Mouse (Mus musculus) hindbrain, postnatal 0 days (tissue): ENCODE results near the gene Smap1. TPM values are rescaled to one million over a fixed set of nuclear protein-coding genes. Genes with fewer than 3 reads are reported as not detected.
"Not testable (repeated sequence)": the region's sequence is repeated elsewhere in the genome, so short reads cannot be mapped to it uniquely, and the experiment has no call there.

Experiments
- ATAC-seq: fragments of 200-750 bp; cut with Nextera tagmentation; 2 replicates; pipeline ENCODE4 v1.8.0; 2017; ENCODE audit warnings: mild to moderate bottlenecking, moderate TSS enrichment, moderate library complexity
- DNase-seq: peaks from one replicate; pipeline ENCODE4 v3.0.0-alpha.2; 2015; ENCODE audit warnings: low spot score
- H3K27ac ChIP-seq: fragments of 300-500 bp; sonication (generic); 2 replicates; pipeline ENCODE4 v1.5.1; 2014; ENCODE audit warnings: mild to moderate bottlenecking
- H3K27me3 ChIP-seq: fragments of 300-500 bp; sonication (generic); 2 replicates; pipeline ENCODE4 v1.6.1; 2014; ENCODE audit warnings: low read length, mixed read lengths; ENCODE audit not compliant: insufficient read depth
- H3K36me3 ChIP-seq: fragments of 300-500 bp; sonication (generic); 2 replicates; pipeline ENCODE4 v1.6.1; 2014; ENCODE audit warnings: low read length, mixed read lengths; ENCODE audit not compliant: insufficient read depth
- H3K4me1 ChIP-seq: fragments of 300-500 bp; sonication (generic); 2 replicates; pipeline ENCODE4 v1.6.1; 2014; ENCODE audit warnings: antibody characterized with exemption, low read length, mixed read lengths; ENCODE audit not compliant: insufficient read depth
- H3K4me2 ChIP-seq: fragments of 300-500 bp; sonication (generic); 2 replicates; pipeline ENCODE4 v1.6.1; 2014; ENCODE audit warnings: low read depth, mild to moderate bottlenecking, low read length, moderate library complexity, mixed read lengths
- H3K4me3 ChIP-seq: fragments of 300-500 bp; sonication (generic); 2 replicates; pipeline ENCODE4 v1.5.1; 2014; ENCODE audit warnings: low read length
- H3K9ac ChIP-seq: fragments of 300-500 bp; sonication (generic); replicated peaks from 2 replicates; pipeline ENCODE4 v1.6.1; 2014; ENCODE audit warnings: mild to moderate bottlenecking, low read length, moderate library complexity, mixed read lengths
- H3K9me3 ChIP-seq: fragments of 300-500 bp; sonication (generic); 2 replicates; pipeline ENCODE4 v1.6.1; 2016; ENCODE audit warnings: low read length, mixed read lengths
- CTCF ChIP-seq: IDR thresholded peaks from 2 replicates; pipeline ENCODE4 v1.5.1; 2016; ENCODE audit warnings: antibody characterized with exemption, control low read depth, low read depth
- WGBS: fragments of 180-500 bp; shearing (Covaris S2); extraction: QIAGEN DNeasy Blood & Tissue Kit; methylation state at CpG from one replicate; pipeline ENCODE4 v1.1.7; 2014; 5-methylcytosine and 5-hydroxymethylcytosine counted together
- polyA plus RNA-seq: library from polyadenylated mRNA; unstranded; fragments of >200 nt; fragmentation: Nextera tagmentation; extraction: Ambion mirVana; gene quantifications from 2 replicates; pipeline ENCODE4 v1.2.1, GENCODE M21; 2015
- total RNA-seq: library from RNA; depleted of rRNA; stranded (reverse); fragments of >200 nt; gene quantifications from 2 replicates; pipeline ENCODE4 v1.2.3, GENCODE M21; 2014; rRNA removed

Smap1 gene
- 74.0 and 74.3 TPM in 2 replicates for total RNA-seq
- 147 and 148 TPM in 2 replicates for polyA plus RNA-seq

- peak within 1 kb of the TSS; percentile 81 for H3K4me2 ChIP-seq
- no peaks in the 10 kb centered on the region for H3K9me3 ChIP-seq
- peak; percentile 96 for DNase-seq
- peak within 1 kb of the TSS; percentile 92 for H3K9ac ChIP-seq
- H3K4me3 ChIP-seq, result peak within 1 kb of the TSS; percentile 97
- 2% methylated on average over 100 of the region's 113 CpGs for WGBS
- peak; percentile 95 for ATAC-seq
- peak within 1 kb of the TSS; percentile 93 for H3K27ac ChIP-seq
- TF ChIP-seq CTCF, result no peak
- H3K4me1 ChIP-seq, result peaks cover 9% of the 10 kb centered on the region
- H3K27me3 ChIP-seq, result no peaks in the 10 kb centered on the region
- no peaks in the 10 kb centered on the region for H3K36me3 ChIP-seq
Observed at GRCm38 (mm10) chr1:23921711-23922529, at the start of gene Smap1. Gene Smap1 (minus strand): TSS chr1:23922317.

GRCm38 (mm10) chr1:23971159-23971558, 49.0 kb upstream of the Smap1 start:
- not testable (repeated sequence) for H3K9me3 ChIP-seq, H3K4me3 ChIP-seq, H3K27ac ChIP-seq, ATAC-seq, H3K4me1 ChIP-seq, H3K4me2 ChIP-seq, H3K27me3 ChIP-seq, H3K36me3 ChIP-seq, H3K9ac ChIP-seq, DNase-seq
- 81% methylated on average over 3 of the region's 4 CpGs for WGBS

- H3K27ac ChIP-seq, result no peak overlapping the region
- DNase-seq (no peak), ATAC-seq (no peak)
- H3K4me2 ChIP-seq, result no peak overlapping the region
- no peaks in the 10 kb centered on the region for H3K4me1 ChIP-seq
- TF ChIP-seq CTCF, result no peak
- H3K27me3 ChIP-seq, result no peaks in the 10 kb centered on the region
- no peak overlapping the region for H3K9ac ChIP-seq
- WGBS, result 86% methylated on average over 9 of the region's 9 CpGs
- H3K36me3 ChIP-seq, result no peaks in the 10 kb centered on the region
- no peak overlapping the region for H3K4me3 ChIP-seq
- H3K9me3 ChIP-seq, result no peaks in the 10 kb centered on the region
Observed at GRCm38 (mm10) chr1:23968027-23968725, 46.1 kb upstream of the Smap1 start.

- H3K27me3 ChIP-seq, result no peaks in the 10 kb centered on the region
- no peaks in the 10 kb centered on the region for H3K9me3 ChIP-seq
- DNase-seq (no peak), ATAC-seq (no peak)
- WGBS, result 92% methylated on average over 1 of the region's 1 CpGs
- no peak overlapping the region for H3K4me3 ChIP-seq
- H3K4me2 ChIP-seq, result no peak overlapping the region
- H3K36me3 ChIP-seq, result no peaks in the 10 kb centered on the region
- no peak overlapping the region for H3K27ac ChIP-seq
- H3K4me1 ChIP-seq, result no peaks in the 10 kb centered on the region
- TF ChIP-seq CTCF, result no peak
- no peak overlapping the region for H3K9ac ChIP-seq
Observed at GRCm38 (mm10) chr1:23966226-23966625, 44.1 kb upstream of the Smap1 start.

- Histone ChIP-seq H3K9me3 (no peaks in the 10 kb centered on the region), H3K36me3 (no peaks in the 10 kb centered on the region), H3K4me3 (peak overlapping the region; percentile 4; the same call in 1 of the 2 replicates), H3K9ac (no peak overlapping the region), H3K4me1 (no peaks in the 10 kb centered on the region), H3K27ac (no peak overlapping the region), H3K27me3 (no peaks in the 10 kb centered on the region), H3K4me2 (peak overlapping the region; percentile 42)
- 15% methylated on average over 6 of the region's 6 CpGs for WGBS
- no peak for TF ChIP-seq CTCF
- ATAC-seq (no peak), DNase-seq (no peak)
Observed at GRCm38 (mm10) chr1:23959415-23959732, 37.3 kb upstream of the Smap1 start.

GRCm38 (mm10) chr1:23958668-23959414, 36.7 kb upstream of the Smap1 start:
- TF ChIP-seq CTCF, result no peak
- H3K36me3 ChIP-seq, result no peaks in the 10 kb centered on the region
- H3K4me1 ChIP-seq, result no peaks in the 10 kb centered on the region
- no peaks in the 10 kb centered on the region for H3K27me3 ChIP-seq
- peak overlapping the region; percentile 42 for H3K4me2 ChIP-seq
- H3K4me3 ChIP-seq, result peak overlapping the region; percentile 4; the same call in 1 of the 2 replicates
- DNase-seq (no peak), ATAC-seq (no peak)
- no peaks in the 10 kb centered on the region for H3K9me3 ChIP-seq
- no peak overlapping the region for H3K27ac ChIP-seq
- 14% methylated on average over 13 of the region's 13 CpGs for WGBS
- H3K9ac ChIP-seq, result no peak overlapping the region
